Mouse (Mus musculus): ENCODE measurements around the gene Msh5.
"Not testable (repeated sequence)": the region's sequence is repeated elsewhere in the genome, so short reads cannot be mapped to it uniquely, and the experiment has no call there.

Msh5 gene

DNA sequence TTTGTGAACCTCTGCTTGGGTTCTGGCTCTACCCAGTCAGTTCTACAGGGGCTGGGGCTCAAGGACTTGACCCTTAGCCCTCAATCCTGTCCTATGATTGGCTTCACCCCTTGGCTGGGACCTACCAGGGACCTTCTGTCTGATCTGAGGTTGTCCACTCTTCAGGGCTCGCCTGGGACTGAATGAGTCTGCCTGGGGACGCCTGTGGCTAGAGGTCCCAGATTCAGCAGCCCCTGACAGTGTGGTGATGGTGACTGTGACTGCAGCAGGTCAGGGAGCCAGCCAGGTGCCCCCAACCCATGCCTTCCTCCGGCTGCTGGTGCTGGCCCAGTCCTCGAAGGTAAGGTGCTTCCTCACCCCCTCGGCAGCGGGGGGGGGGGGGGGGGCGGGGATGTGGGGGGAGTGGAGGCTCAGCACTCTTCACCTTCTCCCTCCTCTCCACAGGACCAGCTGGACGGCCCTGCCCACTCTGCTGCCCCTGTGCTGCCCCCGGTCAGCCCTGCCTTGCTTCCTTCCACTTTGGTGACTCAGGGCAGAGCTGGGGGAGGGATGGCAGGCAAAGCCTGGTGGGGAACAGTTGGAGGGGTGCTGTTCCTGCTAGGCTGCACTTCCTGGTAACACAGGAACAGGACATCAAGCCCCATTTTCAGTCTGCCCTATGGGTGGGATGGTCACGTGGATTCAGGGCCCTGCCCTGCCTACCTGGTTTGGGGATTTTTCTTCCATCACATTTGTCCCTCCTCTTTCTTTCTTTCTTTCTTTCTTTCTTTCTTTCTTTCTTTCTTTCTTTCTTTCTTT lies 21.7 kb downstream of the Msh5 start:
- in situ Hi-C loops (cut with MboI, MseI): loop anchor here (5.0 kb wide), 1 partner anchor 42 kb away; the partner anchor contains the start of genes Ly6g6c and Mpig6b

DNA sequence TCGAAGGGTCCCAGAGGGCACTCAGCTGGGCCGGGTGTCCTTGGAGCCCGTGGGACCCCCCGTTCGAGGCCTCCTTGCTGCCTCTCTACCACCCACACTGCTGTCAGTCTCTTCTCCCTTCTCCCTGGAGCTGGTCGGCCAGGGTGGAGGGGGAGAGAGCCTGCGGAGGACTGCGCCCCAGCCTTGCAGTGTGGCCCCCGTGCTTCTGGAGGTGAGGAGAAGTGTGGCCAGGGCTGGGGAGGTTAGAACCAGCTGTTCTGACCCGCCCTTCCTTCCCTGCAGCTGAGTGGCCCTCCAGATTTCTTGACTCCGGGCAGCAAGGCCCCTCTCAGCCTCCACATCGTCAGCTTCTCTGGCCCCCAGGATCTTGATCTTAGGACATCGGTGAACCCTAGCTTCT lies 22.3 kb downstream of the Msh5 start:
- in situ Hi-C loops (cut with MboI, MseI): loop anchor here (5.0 kb wide), 1 partner anchor 43 kb away; the partner anchor contains the start of genes Ly6g6c and Mpig6b

DNA sequence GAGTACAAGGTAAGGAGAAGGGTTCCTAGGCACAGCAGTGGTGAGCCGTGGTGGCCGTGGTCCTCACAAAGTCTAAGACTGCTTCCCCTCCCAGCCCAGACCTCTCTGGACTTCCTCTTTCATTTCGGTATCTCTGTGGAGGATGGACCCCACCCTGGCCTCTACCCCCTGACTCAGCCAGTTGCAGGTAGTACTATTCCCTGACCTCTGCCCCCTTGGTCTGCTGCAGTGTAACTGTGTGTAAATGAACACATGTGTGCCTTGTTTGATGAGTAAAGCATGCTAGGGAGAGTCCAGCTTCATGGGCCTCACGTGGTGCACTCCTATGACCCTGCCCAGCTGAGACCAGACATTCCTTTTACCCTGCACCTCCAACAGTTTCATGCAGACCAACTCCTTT lies 22.8 kb downstream of the Msh5 start:
- in situ Hi-C loops (cut with MboI, MseI): loop anchor here (5.0 kb wide), 1 partner anchor 44 kb away; the partner anchor contains the start of genes Ly6g6c and Mpig6b

DNA sequence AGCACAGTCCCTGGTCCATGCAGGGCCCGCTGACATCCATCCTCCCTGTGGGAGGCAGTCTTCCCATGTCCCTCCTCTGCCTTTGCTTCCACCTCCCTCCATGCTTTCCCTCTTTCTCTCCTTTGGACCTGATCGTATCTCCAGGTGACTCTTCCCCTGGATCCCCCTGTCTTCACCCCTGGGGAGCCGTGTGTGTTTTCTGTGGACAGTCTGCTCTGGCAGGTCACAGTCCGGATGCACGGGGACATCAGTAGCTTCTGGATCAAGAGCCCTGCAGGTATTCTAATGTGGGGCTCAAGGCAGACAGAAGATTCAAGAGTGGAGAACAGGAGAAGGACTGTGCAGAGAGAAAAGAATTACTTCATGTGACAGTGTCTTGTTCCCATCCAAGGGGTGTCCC lies 23.3 kb downstream of the Msh5 start:
- in situ Hi-C loops (cut with MboI, MseI): loop anchor here (5.0 kb wide), 1 partner anchor 44 kb away; the partner anchor contains the start of genes Ly6g6c and Mpig6b

DNA sequence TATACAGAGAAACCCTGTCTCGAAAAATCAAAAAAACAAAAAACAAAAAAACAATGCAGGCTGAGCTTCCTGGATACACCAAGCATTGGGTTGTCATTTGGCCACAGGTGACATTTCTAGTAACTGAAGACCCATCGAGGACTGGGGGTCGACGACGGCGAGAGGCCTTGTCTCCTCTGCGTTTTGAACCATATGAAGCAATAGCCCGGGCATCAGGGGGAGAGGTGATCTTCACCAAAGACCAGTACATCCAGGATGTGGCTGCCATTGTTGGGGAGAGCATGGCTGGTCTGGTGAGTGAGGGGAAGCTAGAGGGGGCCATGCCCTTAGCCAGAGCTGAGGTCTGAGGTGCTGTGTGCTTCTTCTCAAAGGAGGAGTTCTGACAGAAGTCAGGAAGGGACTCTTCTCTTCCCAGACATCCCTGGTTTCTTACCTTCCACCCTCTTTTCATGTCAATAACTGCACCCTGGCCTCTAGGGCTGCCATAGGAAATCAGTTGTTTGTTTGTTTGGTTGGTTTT lies 23.9 kb downstream of the Msh5 start:
- in situ Hi-C loops (cut with MboI, MseI): loop anchor here (5.0 kb wide), 1 partner anchor 45 kb away; the partner anchor contains the start of genes Ly6g6c and Mpig6b

DNA sequence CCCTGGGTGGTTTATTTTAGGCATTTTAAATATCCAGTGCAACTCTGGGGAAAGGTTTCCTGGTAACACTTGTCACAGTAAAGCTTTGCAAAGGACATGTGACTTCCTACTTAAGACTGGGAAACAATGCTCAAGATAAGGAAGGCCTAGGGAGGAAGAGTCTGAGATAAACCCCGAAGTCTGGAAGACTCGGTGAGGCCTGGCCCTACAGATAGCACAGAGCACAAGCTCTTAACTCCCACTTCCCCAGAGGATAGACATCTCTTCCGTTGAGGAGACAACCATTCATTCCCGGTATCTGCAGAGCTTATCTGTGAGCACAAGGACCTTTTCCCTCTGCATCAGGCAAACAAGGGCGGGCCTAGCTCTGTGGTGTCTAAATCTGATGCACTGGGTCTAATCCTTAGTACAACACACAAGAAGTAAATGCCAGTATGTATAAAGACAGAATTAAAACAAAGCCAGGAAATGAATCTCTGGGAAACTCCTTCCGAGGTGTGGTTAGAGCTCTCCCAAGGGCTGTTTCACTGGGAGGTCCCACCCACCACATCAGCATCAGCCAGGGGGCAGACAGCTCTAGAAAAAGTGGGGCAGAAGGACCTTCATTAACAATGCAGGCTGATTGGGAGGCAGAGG lies 24.6 kb downstream of the Msh5 start:
- in situ Hi-C loops (cut with MboI, MseI): loop anchor here (5.0 kb wide), 1 partner anchor 45 kb away; the partner anchor contains the start of genes Ly6g6c and Mpig6b

DNA sequence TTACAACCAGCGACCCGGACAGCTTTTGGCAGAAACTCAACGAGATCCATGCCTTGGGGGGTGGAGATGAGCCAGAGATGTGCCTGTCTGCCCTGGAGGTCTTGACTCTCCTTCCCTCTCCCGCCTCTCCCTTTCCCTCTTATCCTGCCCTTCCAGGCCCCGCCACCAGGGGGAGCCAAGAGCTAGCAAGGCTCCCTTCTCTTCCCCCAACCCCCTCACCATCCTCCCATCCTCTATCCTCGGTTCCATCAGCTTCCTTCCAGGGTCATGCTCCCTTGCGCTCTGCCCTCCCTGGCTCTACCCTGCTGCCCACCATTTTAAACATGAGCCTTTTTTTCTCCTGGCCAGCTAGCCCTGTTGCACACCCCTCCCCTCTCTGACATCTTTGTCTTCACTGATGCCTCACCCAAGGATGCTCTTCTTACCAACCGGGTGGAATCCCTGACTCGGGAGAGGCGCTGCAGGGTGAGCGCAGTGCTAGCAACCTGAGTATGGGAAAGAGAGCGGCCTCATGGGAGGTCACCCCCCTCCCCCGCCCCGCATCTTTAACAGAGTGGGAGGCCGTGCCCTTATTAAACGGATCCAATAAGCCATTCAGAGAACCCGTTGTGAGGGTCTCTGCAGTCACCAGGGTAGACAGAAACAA lies 25.3 kb downstream of the Msh5 start:
- in situ Hi-C loops (cut with MboI, MseI): loop anchor here (5.0 kb wide), 1 partner anchor 46 kb away; the partner anchor contains the start of genes Ly6g6c and Mpig6b

DNA sequence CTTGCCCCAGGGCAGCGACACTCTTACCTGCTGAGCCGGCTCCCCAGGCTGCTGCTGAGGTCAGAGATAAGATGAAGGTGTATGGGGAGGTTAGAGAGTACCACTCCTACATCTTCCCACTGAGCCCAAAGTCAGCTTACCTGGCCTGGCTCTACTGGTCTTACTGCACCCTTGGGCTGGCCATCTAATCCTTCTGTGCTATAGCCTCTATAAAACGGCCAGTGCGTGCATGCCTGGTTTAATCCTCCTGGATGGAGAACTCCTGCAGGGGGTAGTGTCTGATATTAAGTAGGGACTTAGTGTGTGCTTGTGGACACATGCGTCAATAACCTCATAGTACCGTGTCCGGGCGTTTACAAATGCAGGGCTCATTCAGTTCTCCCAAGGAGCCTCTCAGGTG lies 26.0 kb downstream of the Msh5 start:
- in situ Hi-C loops (cut with MboI, MseI): loop anchor here (5.0 kb wide), 1 partner anchor 47 kb away; the partner anchor contains the start of genes Ly6g6c and Mpig6b

DNA sequence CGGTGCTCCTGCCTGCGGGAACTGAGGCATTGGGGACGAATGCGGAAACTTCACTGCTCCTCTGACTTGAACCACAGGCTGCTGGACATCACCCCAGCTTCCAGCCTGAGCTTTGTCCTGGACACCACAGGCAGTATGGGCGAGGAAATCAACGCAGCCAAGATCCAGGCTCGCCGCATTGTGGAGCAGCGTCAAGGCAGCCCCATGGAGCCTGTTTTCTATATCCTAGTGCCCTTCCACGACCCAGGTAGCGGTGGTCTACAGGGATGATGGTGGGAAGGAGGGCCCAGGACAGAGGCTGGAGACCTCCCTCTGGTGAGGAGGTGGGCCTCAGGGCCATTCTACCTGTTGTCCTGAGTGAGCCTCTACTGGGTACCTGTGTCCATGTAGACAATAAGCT lies 26.7 kb downstream of the Msh5 start:
- in situ Hi-C loops (cut with MboI, MseI): loop anchor here (5.0 kb wide), 1 partner anchor 47 kb away; the partner anchor contains the start of genes Ly6g6c and Mpig6b

DNA sequence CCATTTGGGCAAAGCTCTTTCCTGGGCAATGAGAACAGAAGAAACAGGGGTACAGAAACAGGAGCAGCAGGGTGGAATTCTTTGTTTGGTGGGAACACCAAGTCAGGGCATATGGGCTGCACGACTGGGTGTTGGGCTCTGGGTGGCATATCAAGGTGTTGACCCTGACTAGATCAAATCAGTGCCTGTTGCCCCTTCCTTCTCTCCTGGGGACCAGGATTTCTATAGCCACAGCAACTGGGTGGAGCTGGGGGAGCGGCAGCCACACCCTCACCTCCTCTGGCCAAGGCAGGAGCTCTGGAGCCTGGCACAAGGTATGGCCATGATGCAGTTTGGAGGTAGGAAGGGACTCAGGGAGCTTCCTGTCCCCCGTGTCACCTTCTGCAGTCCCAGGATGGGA lies 28.4 kb downstream of the Msh5 start:
- in situ Hi-C loops (cut with MboI, MseI): no loop called here

DNA sequence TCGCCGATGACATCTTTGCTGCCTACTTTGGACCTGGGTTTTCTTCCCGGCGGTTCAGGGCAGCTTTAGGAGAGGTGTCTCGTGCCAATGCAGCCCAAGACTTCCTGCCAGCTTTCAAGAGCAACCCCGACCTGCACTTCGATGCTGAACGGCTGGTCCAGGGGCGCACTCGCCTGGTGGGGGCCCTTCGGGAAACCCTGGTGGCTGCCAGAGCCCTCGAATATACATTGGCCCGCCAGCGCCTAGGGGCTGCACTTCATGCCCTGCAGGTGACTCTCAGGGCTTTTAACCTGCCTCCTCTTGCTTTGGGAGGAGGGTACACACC lies 28.9 kb downstream of the Msh5 start:
- in situ Hi-C loops (cut with MboI, MseI): no loop called here

DNA sequence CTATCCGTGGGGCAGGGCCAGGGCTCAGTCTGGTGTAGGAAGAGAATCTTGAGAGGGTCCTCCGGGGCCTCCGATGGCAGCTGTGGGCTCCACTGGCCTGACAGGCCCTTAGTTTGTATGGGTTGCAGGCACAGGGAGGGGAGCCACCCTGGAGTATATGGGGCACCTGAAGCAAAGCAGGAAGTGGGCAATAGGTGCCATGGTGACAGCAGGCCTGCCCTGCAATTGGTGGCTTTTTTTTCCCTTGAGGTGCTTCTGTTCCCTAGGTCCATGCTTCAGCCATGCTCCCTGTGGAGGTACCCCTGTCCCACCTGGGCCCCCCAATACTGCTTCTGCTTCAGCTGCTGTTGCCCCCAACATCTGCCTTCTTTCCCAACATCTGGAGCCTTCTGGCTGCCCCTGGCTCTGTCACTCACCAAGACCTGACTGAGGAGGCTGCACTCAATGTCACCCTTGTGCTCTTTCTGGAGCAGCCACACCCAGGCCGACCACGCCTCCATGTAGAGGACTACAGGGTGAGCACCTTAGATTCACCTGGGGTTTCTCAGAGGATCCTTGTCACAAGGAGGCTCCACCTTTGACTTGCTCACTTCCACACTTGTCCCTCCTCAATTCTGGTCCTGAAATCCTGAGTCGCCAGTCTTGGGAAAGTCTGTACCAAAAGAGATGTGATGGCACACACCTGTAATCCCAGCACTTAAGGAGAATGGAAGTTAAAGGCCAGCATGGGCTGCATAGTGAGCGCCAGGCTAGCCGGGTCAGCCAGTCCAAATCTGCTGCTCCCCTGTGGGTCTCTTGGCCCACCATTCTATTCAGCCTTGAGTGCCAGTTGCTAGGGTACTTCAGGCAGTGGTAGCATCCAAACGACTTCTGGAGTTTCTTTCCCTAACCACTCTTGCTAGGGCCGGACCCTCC lies 29.5 kb downstream of the Msh5 start:
- in situ Hi-C loops (cut with MboI, MseI): no loop called here

DNA sequence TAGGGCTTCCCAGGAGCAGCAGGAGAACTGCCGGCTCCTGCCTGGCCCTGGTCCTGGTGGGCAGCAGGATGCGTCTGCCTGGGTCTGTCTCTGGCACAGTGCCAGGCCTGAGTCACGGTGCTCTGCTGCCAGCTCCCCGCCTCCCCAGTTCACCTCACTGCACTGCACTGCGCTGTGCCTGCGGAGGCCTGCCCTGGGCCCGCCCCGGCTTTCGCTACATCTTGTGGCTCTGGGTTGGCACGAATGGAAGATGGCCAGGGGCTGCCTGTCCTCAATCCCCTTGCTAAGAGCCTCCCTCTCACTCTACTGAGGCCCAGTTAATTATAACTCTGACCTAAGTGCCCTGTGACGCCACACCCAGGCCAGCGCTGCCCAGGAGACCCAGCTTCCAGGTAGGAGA lies 30.2 kb downstream of the Msh5 start, which contains the start of gene Vwa7:
TSS of gene Vwa7 (plus strand) at position 204 of the 400 bp plus-strand sequence.
- in situ Hi-C loops (cut with MboI, MseI): no loop called here

DNA sequence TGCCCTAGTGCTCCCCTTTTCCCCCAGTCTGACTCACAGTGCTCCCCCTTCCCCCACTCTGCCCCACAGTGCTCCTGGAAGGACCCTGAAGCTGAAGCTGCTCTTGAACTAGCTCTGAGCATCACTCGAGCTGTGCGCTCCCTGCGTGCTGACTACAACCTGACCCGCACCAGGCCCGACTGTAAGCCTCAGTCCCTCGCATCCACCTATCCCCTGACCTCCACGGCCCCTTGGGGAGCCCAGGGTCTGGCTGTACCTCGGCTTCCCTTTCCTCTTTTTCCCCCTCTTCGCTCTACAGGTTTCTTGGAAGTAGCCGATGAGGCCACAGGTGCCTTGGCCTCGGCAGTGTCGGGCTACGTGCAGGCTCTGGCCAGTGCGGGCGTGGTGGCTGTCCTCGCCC lies 31.2 kb downstream of the Msh5 start:
- in situ Hi-C loops (cut with MboI, MseI): no loop called here

DNA sequence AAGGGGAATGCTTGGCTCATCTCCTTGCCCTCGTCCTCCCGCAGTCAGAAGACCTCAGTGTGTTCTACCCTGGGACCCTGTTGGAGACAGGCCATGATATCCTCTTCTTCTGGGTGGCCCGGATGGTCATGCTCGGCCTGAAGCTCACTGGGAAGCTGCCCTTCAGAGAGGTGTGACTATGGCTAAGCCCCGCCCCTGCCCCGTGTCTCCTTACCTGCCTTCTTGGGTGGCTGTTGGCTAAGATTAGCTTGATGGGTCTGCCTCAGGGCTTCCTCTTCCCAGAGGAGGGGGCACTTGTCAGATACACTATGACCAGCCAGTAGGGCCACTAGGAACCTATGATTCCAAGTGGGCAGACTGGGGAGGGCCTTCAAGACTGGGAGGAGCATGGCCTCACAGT lies 33.3 kb downstream of the Msh5 start:
- in situ Hi-C loops (cut with MboI, MseI): loop anchor here (5.0 kb wide), 1 partner anchor 94 kb away; the partner anchor contains the start of gene Ly6g5c

DNA sequence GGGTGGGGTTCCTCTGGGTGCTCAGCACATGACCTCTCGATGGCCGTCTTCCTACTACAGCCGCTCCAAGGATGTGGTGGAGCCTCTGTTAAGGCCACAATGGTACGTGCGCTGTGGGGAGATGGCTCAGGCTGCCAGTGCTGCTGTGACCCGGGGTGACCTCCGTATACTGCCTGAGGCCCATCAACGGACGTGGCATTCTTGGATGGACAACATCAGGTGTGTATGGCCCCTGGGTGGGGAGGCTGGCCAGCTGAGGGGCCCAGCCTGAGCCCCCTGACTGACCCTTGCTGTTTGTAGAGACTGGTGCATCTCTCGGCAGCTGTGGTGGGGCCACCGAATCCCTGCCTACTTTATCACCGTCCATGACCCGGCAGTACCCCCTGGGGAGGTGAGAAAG lies 34.1 kb downstream of the Msh5 start:
- in situ Hi-C loops (cut with MboI, MseI): loop anchor here (5.0 kb wide), 1 partner anchor 95 kb away; the partner anchor contains the start of gene Ly6g5c

DNA sequence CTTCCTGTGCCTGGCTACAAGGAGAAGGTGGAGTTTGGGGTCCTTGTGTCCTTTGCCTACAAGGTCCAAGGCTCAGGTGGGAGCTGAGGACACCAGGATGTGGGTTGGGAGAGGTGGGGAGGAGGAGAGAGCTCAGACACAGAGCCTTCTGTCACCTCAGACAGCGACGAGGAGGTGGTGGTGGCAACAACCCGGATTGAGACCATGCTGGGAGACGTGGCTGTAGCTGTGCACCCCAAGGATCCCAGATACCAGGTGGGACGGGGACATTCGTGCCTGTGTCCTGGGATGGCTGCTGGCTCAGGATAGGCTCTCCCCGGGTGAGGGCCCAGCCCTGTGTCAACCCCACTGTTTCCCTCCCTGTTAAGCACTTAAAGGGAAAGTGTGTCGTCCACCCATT lies 35.1 kb downstream of the Msh5 start:
- in situ Hi-C loops (cut with MboI, MseI): loop anchor here (5.0 kb wide), 1 partner anchor 96 kb away; the partner anchor contains the start of gene Ly6g5c

DNA sequence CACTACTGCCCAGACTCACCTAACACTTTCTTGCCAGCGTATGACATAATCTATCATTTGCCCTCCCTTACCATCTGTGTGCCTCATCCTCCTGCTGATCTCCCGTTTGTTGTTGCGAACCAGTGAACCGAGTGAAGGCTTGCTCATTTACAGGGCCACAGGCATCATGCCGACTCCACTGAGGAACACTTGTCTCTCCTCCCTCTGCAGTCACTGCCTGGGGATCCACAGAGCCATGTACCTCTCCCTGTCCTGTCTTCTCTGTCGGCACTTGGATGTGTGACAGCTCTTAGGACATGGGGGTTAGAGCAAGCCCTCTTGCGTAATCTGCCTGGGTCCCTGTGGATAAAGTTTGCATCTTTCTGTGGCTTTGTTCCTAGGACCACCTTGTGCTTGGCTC lies 37.0 kb downstream of the Msh5 start:
- in situ Hi-C loops (cut with MboI, MseI): no loop called here

DNA sequence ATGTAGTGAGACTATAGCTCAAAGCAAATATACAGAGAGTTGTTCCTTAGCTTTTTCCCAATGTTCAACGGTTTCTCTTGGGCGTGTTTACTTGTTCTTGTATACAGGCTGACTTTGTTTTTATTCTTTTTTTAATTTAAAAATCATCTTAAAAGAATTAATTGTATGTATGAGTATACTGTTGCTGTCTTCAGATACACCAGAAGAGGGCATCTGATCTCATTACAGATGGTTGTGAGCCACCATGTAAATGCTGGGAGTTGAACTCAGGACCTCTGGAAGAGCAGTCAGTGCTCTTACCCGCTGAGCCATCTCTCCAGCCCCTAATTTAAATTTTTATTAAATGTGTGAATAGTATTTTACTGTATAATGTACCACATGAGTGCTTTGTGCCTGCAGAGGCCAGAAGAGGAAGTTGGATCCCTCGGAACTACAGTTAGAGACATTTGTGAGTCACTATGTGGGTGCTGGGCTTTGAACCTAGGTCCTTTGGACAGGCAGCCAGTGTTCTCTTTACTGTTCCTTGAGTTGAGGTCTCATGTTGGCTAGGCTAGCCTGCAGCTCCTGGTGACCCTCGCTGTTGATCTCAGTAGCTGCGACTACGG lies 39.1 kb downstream of the Msh5 start:
- in situ Hi-C loops (cut with MboI, MseI): no loop called here

DNA sequence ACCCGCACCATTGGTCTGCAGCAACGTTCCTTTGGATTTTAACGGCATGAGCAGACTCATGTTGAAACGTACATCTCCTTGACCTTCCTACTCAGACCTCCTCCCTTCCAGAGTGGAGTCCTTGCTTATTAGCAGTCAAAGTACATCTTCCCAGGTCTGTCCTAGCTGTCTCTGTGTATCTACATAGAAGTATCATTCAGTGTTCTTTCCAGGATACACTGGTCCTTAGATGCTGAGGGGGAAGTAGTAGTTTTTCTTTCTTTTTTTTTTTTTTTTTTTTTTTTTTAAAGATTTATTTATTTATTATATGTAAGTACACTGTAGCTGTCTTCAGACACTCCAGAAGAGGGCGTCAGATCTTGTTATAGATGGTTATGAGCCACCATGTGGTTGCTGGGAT lies 40.6 kb downstream of the Msh5 start:
- in situ Hi-C loops (cut with MboI, MseI): not testable (repeated sequence)

Measured in regulatory T cell (primary cell).